Mouse (Mus musculus): ENCODE data around the gene Rnf213. TPM values are rescaled to one million over a fixed set of nuclear protein-coding genes. Genes with fewer than 3 reads are reported as not detected.

The Rnf213 gene
- total and polyA plus RNA-seq, 2 experiments from 2014 or later: 0.94 to 8.7 TPM

GRCm38 (mm10) chr11:119389851-119390270 is 3.0 kb upstream of the Rnf213 start:
- peaks cover 8% of the 10 kb centered on the region; the same call in 1 of the 2 replicates for H3K4me1 ChIP-seq (ENCODE audit: insufficient read depth, low read length)
- peak overlapping the region; percentile 55 for H3K4me3 ChIP-seq (ENCODE audit: low read length)
- H3K9ac ChIP-seq (replicated peaks; ENCODE audit: low read length): peak overlapping the region; percentile 61
- peaks cover 25% of the 10 kb centered on the region for H3K27me3 ChIP-seq (ENCODE audit: insufficient read depth, low read length)
- TF ChIP-seq CTCF (IDR thresholded peaks at IDR 0.05; ENCODE audit: low read depth): peak; percentile 50
- DNase-seq (ENCODE audit: low spot score) (peak; percentile 82), ATAC-seq (peak; percentile 88)
- no peaks in the 10 kb centered on the region for H3K9me3 ChIP-seq (ENCODE audit: low read length)
- no peaks in the 10 kb centered on the region for H3K36me3 ChIP-seq (ENCODE audit: insufficient read depth, low read length)
- WGBS: 2% methylated on average over 35 of the region's 35 CpGs
- peak overlapping the region; percentile 99 for H3K4me2 ChIP-seq (ENCODE audit: low read depth, low read length)
- H3K27ac ChIP-seq: peak overlapping the region; percentile 74

GRCm38 (mm10) chr11:119390271-119391231 is 2.3 kb upstream of the Rnf213 start:
- peak overlapping the region; percentile 99 for H3K4me2 ChIP-seq (ENCODE audit: low read depth, low read length)
- H3K9me3 ChIP-seq (ENCODE audit: low read length): no peaks in the 10 kb centered on the region
- H3K4me1 ChIP-seq (ENCODE audit: insufficient read depth, low read length): peaks cover 8% of the 10 kb centered on the region; the same call in 1 of the 2 replicates
- peak overlapping the region; percentile 61 for H3K9ac ChIP-seq (replicated peaks; ENCODE audit: low read length)
- no peaks in the 10 kb centered on the region for H3K36me3 ChIP-seq (ENCODE audit: insufficient read depth, low read length)
- H3K27me3 ChIP-seq (ENCODE audit: insufficient read depth, low read length): peaks cover 30% of the 10 kb centered on the region
- WGBS: 3% methylated on average over 53 of the region's 53 CpGs
- peak; percentile 21 for ATAC-seq
- DNase-seq (ENCODE audit: low spot score): peak; percentile 27
- no peak for TF ChIP-seq CTCF (IDR thresholded peaks at IDR 0.05; ENCODE audit: low read depth)
- peak overlapping the region; percentile 55 for H3K4me3 ChIP-seq (ENCODE audit: low read length)
- H3K27ac ChIP-seq: peak overlapping the region; percentile 74

DNA sequence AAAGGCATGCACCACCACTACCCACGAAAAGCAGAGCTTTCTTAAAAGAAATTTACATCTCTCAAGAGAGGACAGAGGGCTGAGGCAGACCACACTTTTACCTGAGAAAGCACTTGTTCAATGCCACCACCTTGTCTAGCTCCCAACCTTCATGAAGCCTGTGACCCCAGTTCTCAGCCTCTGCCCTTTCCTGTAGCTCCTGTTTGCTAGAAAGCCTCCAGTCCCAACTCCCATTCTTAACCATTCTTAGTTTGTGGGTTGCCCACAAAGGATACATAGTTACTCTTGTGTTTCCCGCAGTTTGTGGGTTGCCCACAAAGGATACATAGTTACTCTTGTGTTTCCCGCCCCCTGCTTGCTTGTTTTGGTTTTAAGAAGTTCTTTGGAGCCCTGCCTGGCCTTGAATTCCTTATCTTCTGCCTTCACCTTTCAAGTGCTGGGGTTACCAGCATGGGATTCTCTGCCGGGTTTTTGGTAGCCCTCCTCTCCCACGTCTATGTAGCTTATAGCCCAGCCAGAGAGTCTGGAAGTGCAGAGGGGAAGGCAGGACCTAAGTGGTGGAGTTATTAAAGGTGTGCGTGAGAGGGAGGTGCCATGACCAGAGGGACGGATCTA is 1.4 kb upstream of the Rnf213 start:
- TF ChIP-seq CTCF (IDR thresholded peaks at IDR 0.05; ENCODE audit: low read depth): no peak
- H3K4me2 ChIP-seq (ENCODE audit: low read depth, low read length): 0 out of 2 replicates have a peak overlapping the region, but pooled peaks have one; percentile 99
- H3K4me3 ChIP-seq (ENCODE audit: low read length): no peak overlapping the region
- ATAC-seq: no peak
- H3K4me1 ChIP-seq (ENCODE audit: insufficient read depth, low read length): peaks cover 8% of the 10 kb centered on the region; the same call in 1 of the 2 replicates
- DNase-seq (ENCODE audit: low spot score): no peak
- 35% methylated on average over 7 of the region's 7 CpGs for WGBS
- no peaks in the 10 kb centered on the region for H3K36me3 ChIP-seq (ENCODE audit: insufficient read depth, low read length)
- no peaks in the 10 kb centered on the region for H3K9me3 ChIP-seq (ENCODE audit: low read length)
- H3K27ac ChIP-seq: no peak overlapping the region
- H3K9ac ChIP-seq (replicated peaks; ENCODE audit: low read length): no peak overlapping the region
- peaks cover 30% of the 10 kb centered on the region for H3K27me3 ChIP-seq (ENCODE audit: insufficient read depth, low read length)

- no peak for TF ChIP-seq CTCF (IDR thresholded peaks at IDR 0.05; ENCODE audit: low read depth)
- no peaks in the 10 kb centered on the region for H3K9me3 ChIP-seq (ENCODE audit: low read length)
- no peak overlapping the region for H3K27ac ChIP-seq
- no peak for ATAC-seq
- no peaks in the 10 kb centered on the region for H3K36me3 ChIP-seq (ENCODE audit: insufficient read depth, low read length)
- H3K4me1 ChIP-seq (ENCODE audit: insufficient read depth, low read length): peaks cover 8% of the 10 kb centered on the region; the same call in 1 of the 2 replicates
- WGBS: 12% methylated on average over 12 of the region's 12 CpGs
- peak overlapping the region; percentile 41; the same call in 1 of the 2 replicates for H3K4me3 ChIP-seq (ENCODE audit: low read length)
- peaks cover 30% of the 10 kb centered on the region for H3K27me3 ChIP-seq (ENCODE audit: insufficient read depth, low read length)
- H3K9ac ChIP-seq (replicated peaks; ENCODE audit: low read length): no peak overlapping the region
- DNase-seq (ENCODE audit: low spot score): no peak
- peak overlapping the region; percentile 69; the same call in 1 of the 2 replicates for H3K4me2 ChIP-seq (ENCODE audit: low read depth, low read length)
These were observed 792 bp upstream of the Rnf213 start for GRCm38 (mm10) chr11:119392001-119392614.

- no peak for ATAC-seq
These were observed 544 bp downstream of the Rnf213 start for GRCm38 (mm10) chr11:119393483-119393804.

GRCm38 (mm10) chr11:119394210-119394609 is 1.3 kb downstream of the Rnf213 start:
- H3K9ac ChIP-seq (replicated peaks; ENCODE audit: low read length): no peak overlapping the region
- no peaks in the 10 kb centered on the region for H3K36me3 ChIP-seq (ENCODE audit: insufficient read depth, low read length)
- H3K27ac ChIP-seq: no peak overlapping the region
- no peak overlapping the region for H3K4me3 ChIP-seq (ENCODE audit: low read length)
- H3K4me2 ChIP-seq (ENCODE audit: low read depth, low read length): peak overlapping the region; percentile 69; the same call in 1 of the 2 replicates
- peaks cover 8% of the 10 kb centered on the region; the same call in 1 of the 2 replicates for H3K4me1 ChIP-seq (ENCODE audit: insufficient read depth, low read length)
- H3K9me3 ChIP-seq (ENCODE audit: low read length): no peaks in the 10 kb centered on the region
- H3K27me3 ChIP-seq (ENCODE audit: insufficient read depth, low read length): peaks cover 30% of the 10 kb centered on the region
- DNase-seq (ENCODE audit: low spot score): no peak
- no peak for TF ChIP-seq CTCF (IDR thresholded peaks at IDR 0.05; ENCODE audit: low read depth)
- WGBS: 45% methylated on average over 6 of the region's 6 CpGs
- no peak for ATAC-seq

More at GRCm38 (mm10) chr11:119393483-119393804, 544 bp downstream of the Rnf213 start:
- Histone ChIP-seq H3K9ac (replicated peaks; ENCODE audit: low read length) (peak overlapping the region; percentile 40; the same call in 1 of the 2 replicates), H3K4me2 (ENCODE audit: low read depth, low read length) (peak overlapping the region; percentile 69), H3K4me1 (ENCODE audit: insufficient read depth, low read length) (peaks cover 8% of the 10 kb centered on the region; the same call in 1 of the 2 replicates), H3K9me3 (ENCODE audit: low read length) (no peaks in the 10 kb centered on the region), H3K4me3 (ENCODE audit: low read length) (peak overlapping the region; percentile 41), H3K27ac (peak overlapping the region; percentile 45; the same call in 1 of the 2 replicates), H3K36me3 (ENCODE audit: insufficient read depth, low read length) (no peaks in the 10 kb centered on the region), H3K27me3 (ENCODE audit: insufficient read depth, low read length) (peaks cover 30% of the 10 kb centered on the region)
- TF ChIP-seq CTCF (IDR thresholded peaks at IDR 0.05; ENCODE audit: low read depth): no peak
- WGBS: 24% methylated on average over 7 of the region's 7 CpGs
- DNase-seq (ENCODE audit: low spot score): no peak
